Mouse (Mus musculus) forebrain, embryonic 16.5 days (tissue): ENCODE data around the gene Dync2h1. TPM values are rescaled to one million over a fixed set of nuclear protein-coding genes. Genes with fewer than 3 reads are reported as not detected.

Source experiments
- ATAC-seq: fragments of 200-750 bp; cut with Nextera tagmentation; 2 replicates; pipeline ENCODE4 v1.8.0; 2017; ENCODE audit warnings: mild to moderate bottlenecking, moderate library complexity
- H3K27ac ChIP-seq: fragments of 300-500 bp; sonication (generic); 2 replicates; pipeline ENCODE4 v1.5.1; 2014; ENCODE audit warnings: low read length, control low read depth
- H3K27me3 ChIP-seq: fragments of 300-500 bp; sonication (generic); replicated peaks from 2 replicates; pipeline ENCODE4 v1.6.1; 2014; ENCODE audit warnings: low read length; ENCODE audit not compliant: control insufficient read depth, insufficient read depth
- H3K36me3 ChIP-seq: fragments of 300-500 bp; sonication (generic); 2 replicates; pipeline ENCODE4 v1.6.1; 2014; ENCODE audit not compliant: control insufficient read depth, insufficient read depth
- H3K4me1 ChIP-seq: fragments of 300-500 bp; sonication (generic); replicated peaks from 2 replicates; pipeline ENCODE4 v1.6.1; 2014; ENCODE audit warnings: low read length; ENCODE audit not compliant: control insufficient read depth, insufficient read depth
- H3K4me2 ChIP-seq: fragments of 300-500 bp; sonication (generic); 2 replicates; pipeline ENCODE4 v1.6.1; 2014; ENCODE audit warnings: mild to moderate bottlenecking, low read length, control low read depth
- H3K4me3 ChIP-seq: fragments of 300-500 bp; sonication (generic); replicated peaks from 2 replicates; pipeline ENCODE4 v1.5.1; 2014; ENCODE audit warnings: mild to moderate bottlenecking, low read length, control low read depth
- H3K9ac ChIP-seq: fragments of 300-500 bp; sonication (generic); replicated peaks from 2 replicates; pipeline ENCODE4 v1.6.1; 2014; ENCODE audit warnings: low read depth, low read length, control low read depth
- H3K9me3 ChIP-seq: fragments of 300-500 bp; sonication (generic); 2 replicates; pipeline ENCODE4 v1.6.1; 2016; ENCODE audit warnings: low read length; ENCODE audit not compliant: control insufficient read depth
- WGBS: fragments of 180-500 bp; shearing (Covaris S2); extraction: QIAGEN DNeasy Blood & Tissue Kit; methylation state at CpG from one replicate; pipeline ENCODE4 v1.1.7; 2014; 5-methylcytosine and 5-hydroxymethylcytosine counted together
- polyA plus RNA-seq: library from polyadenylated mRNA; unstranded; fragments of >200 nt; fragmentation: Nextera tagmentation; extraction: Ambion mirVana; gene quantifications from 2 replicates; pipeline ENCODE4 v1.2.1, GENCODE M21; 2015

Dync2h1 gene
- polyA plus RNA-seq, 1 experiment from 2014 or later = 23.3 TPM

DNA sequence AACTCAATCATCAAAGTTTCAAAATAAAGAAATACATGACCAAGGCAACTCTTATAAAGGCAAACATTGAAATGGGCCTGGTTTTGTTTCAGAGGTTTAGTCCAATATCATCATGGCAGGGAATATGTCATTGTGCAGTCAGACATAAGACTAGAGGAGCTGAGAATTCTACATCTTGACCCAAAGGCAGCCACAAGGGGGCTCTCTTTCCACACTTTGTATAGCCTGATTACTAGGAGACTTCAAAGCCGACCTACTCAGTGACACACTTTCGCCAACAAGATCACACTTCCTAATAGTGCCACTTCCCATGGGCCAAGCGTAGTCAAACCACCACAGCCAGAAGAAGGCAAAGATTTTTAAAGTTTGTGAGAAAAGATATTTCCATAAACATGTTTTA lies 133.7 kb downstream of the Dync2h1 start:
- Histone ChIP-seq H3K4me3 (no peak overlapping the region), H3K4me1 (no peaks in the 10 kb centered on the region), H3K36me3 (peaks cover 6% of the 10 kb centered on the region; the same call in 1 of the 2 replicates), H3K4me2 (no peak overlapping the region), H3K9ac (no peak overlapping the region), H3K27ac (no peak overlapping the region), H3K9me3 (no peaks in the 10 kb centered on the region), H3K27me3 (no peaks in the 10 kb centered on the region)
- no peak for ATAC-seq
- WGBS = 76% methylated on average over 3 of the region's 3 CpGs

DNA sequence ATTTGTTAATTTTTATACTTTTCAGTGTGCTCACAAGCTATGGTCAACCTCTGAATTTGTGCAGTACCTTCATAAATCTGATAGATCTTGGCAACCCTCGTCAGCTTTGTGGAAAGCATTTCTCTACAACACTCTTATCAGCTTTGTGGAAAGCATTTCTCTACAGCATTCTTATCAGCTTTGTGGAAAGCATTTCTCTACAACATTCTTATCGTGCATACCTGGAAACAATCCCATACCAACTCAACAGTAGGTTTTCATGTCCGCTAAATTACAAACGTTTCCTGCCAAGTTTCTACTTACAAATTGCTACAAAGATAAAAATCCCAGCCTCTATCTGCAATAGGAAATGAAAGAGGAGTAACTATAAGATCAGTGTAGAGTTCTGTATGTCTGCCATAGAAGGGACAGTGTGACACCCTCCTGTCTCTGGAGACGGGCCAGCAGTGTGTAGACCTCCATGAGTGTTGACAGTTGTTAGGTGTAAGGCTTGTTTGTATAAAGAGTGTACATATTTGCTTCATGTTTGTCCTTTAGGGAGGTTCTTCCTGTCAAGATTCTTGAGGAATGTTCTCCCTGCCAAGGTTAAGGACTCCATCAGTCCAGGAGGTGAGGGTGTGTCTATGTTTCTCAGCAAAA lies 141.5 kb downstream of the Dync2h1 start:
- ATAC-seq = no peak
- Histone ChIP-seq H3K9me3 (peaks cover 6% of the 10 kb centered on the region; the same call in 1 of the 2 replicates), H3K27me3 (no peaks in the 10 kb centered on the region), H3K4me2 (no peak overlapping the region), H3K27ac (no peak overlapping the region), H3K36me3 (peaks cover 12% of the 10 kb centered on the region), H3K9ac (no peak overlapping the region), H3K4me3 (no peak overlapping the region), H3K4me1 (no peaks in the 10 kb centered on the region)
- WGBS = 93% methylated on average over 5 of the region's 5 CpGs

DNA sequence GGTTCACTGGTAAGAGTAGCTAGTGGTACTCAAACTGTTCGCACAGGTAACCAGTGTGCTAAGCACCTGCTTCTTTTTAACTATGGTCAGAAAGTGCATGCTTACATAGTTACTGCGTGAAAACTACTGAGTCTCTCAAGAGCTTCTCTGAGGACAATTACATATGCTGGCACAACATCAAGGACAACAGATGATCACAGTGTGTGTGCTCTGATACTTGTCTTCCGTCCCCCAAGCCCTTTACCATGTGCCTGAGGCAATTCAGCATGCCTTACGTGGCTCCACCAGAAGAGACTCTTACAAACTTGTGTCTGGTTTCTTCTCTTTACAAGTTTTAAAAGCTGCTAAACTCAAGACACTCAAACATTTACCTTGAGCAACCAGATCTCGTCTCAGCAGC lies 143.0 kb downstream of the Dync2h1 start:
- Histone ChIP-seq H3K4me3 (no peak overlapping the region), H3K4me2 (no peak overlapping the region), H3K9me3 (peaks cover 6% of the 10 kb centered on the region; the same call in 1 of the 2 replicates), H3K4me1 (no peaks in the 10 kb centered on the region), H3K27ac (no peak overlapping the region), H3K36me3 (peaks cover 12% of the 10 kb centered on the region), H3K27me3 (no peaks in the 10 kb centered on the region), H3K9ac (no peak overlapping the region)
- WGBS = 81% methylated on average over 5 of the region's 5 CpGs
- no peak for ATAC-seq

DNA sequence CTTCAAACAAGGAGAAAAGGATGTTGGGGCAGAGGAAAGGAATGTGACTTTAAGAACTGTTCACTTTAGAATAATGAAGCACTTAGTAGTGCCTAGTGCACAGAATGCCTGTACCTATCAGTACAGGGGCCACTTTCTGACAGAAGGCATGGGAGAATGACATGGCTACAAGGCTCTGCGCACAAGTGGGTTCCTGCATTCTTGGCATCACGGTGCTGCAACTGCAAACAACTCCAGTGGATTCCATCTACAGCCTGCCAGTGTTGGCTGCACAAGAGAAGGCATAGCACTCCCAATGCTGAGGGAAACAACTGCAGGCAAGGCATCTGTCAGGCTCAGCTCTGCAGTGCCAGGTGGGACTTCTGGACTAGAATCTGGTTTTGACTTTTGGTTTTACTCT lies 151.7 kb downstream of the Dync2h1 start:
- Histone ChIP-seq H3K4me3 (no peak overlapping the region), H3K9ac (no peak overlapping the region), H3K4me1 (no peaks in the 10 kb centered on the region), H3K4me2 (no peak overlapping the region), H3K27me3 (no peaks in the 10 kb centered on the region), H3K27ac (no peak overlapping the region), H3K9me3 (no peaks in the 10 kb centered on the region), H3K36me3 (peaks cover 7% of the 10 kb centered on the region)
- no peak for ATAC-seq
- WGBS = 94% methylated on average over 2 of the region's 2 CpGs

DNA sequence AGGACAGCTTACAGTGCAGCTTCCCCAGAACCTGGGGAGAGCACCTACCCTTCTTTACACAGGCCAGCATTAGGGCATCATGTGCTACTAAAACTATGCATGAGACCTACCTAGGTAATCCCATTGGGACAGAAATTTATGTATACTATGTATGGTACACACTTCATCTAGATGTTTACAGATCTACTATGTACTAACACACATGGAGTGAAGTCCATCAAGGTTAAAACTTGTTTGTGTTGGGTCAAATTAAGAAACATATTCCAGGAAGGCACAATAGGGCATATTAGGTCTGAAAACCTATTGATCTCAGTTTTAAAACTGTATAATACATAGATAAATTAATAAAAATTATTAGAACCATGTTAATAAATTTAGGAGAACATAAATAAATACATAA lies 168.6 kb downstream of the Dync2h1 start:
- H3K27me3 ChIP-seq = no peaks in the 10 kb centered on the region
- H3K4me1 ChIP-seq = no peaks in the 10 kb centered on the region
- no peak overlapping the region for H3K4me2 ChIP-seq
- H3K9ac ChIP-seq = no peak overlapping the region
- H3K9me3 ChIP-seq = no peaks in the 10 kb centered on the region
- no peak for ATAC-seq
- no peak overlapping the region for H3K4me3 ChIP-seq
- H3K36me3 ChIP-seq = peaks cover 2% of the 10 kb centered on the region; the same call in 1 of the 2 replicates
- H3K27ac ChIP-seq = no peak overlapping the region

DNA sequence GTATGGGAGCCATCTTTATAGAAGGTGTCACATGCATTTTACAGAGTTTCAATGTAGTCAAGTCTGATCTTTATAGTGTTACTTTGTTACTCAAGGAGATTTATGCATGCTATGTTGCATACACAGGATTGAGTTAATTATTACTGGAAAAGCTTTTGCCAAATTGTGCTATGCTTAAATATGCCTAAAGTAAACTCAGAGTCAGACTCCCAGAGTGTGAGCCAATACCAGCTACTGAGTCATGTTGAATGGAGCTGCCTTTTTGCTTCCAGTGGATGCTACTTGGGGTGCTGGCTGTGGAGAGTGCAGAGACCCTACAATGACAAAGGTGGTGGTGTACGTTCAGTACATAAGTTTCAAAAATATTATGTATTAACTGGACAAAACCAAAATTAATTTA lies 169.5 kb downstream of the Dync2h1 start:
- peaks cover 2% of the 10 kb centered on the region; the same call in 1 of the 2 replicates for H3K36me3 ChIP-seq
- no peak overlapping the region for H3K4me2 ChIP-seq
- ATAC-seq = no peak
- no peak overlapping the region for H3K9ac ChIP-seq
- no peaks in the 10 kb centered on the region for H3K27me3 ChIP-seq
- no peaks in the 10 kb centered on the region for H3K9me3 ChIP-seq
- H3K27ac ChIP-seq = no peak overlapping the region
- H3K4me1 ChIP-seq = no peaks in the 10 kb centered on the region
- WGBS = 98% methylated on average over 1 of the region's 1 CpGs
- no peak overlapping the region for H3K4me3 ChIP-seq

DNA sequence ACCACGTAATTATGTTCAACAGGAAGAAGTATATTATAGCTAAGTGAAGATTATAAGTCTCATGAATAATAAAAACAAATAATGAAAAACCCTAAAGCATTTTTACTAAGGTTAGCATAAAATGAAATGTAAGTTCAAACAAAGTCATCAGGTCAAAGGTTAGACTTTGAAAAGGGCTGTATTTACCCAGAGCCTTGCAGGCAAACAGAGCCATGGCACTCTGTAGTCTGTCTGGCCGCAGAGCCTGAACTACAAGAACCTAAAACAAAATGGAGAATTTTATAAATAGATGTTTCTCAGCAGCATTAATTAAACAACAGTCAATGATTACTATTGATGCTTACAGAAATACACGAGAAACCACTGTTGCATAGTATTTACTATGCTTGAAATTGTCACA lies 174.5 kb downstream of the Dync2h1 start:
- Histone ChIP-seq H3K4me1 (no peaks in the 10 kb centered on the region), H3K4me2 (no peak overlapping the region), H3K27me3 (no peaks in the 10 kb centered on the region), H3K4me3 (no peak overlapping the region), H3K36me3 (peaks cover 4% of the 10 kb centered on the region; the same call in 1 of the 2 replicates), H3K9me3 (no peaks in the 10 kb centered on the region), H3K9ac (no peak overlapping the region), H3K27ac (no peak overlapping the region)
- ATAC-seq = no peak
- WGBS = 87% methylated on average over 3 of the region's 3 CpGs

DNA sequence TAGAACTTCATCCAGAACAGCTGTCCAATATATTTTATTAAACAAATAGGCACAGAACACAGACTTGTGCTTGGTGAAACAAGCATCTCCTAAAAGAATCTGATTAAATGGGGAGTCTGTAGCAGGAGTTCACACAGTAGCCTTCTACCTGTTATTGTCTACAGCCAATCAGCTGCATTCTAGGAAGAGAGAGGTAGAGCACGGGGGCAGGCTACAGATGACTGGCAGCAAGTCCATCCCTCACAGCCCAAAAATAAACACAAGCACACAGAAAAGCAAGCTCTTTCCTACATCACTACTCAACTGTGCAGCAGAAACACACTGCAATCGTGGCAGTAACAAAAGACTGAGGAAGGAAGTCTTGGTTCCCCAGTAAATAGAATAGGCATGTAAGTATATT lies 189.4 kb downstream of the Dync2h1 start:
- Histone ChIP-seq H3K9me3 (no peaks in the 10 kb centered on the region), H3K27me3 (no peaks in the 10 kb centered on the region), H3K27ac (no peak overlapping the region), H3K36me3 (peaks cover 6% of the 10 kb centered on the region), H3K4me2 (no peak overlapping the region), H3K4me1 (no peaks in the 10 kb centered on the region), H3K9ac (no peak overlapping the region), H3K4me3 (no peak overlapping the region)
- ATAC-seq = no peak
- WGBS = 61% methylated on average over 2 of the region's 2 CpGs

DNA sequence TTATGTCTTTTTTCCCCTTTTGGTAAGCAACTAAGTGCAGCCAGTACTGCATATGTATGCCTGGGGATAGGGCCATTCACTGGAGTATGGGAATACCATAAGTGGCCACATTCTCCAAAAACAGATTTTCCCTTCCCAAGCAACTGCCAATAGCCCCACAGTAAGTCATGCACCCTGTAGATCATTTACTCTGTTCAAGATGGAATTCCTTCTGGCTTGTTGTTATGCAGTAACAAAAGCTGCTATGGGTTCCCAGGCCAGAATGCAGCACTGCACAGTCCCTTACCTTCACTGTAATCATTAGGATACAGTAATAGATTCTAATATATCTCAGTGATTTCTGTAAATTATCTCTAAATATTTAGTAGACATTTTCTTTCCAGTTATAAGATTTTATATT lies 190.0 kb downstream of the Dync2h1 start:
- Histone ChIP-seq H3K9ac (no peak overlapping the region), H3K4me2 (no peak overlapping the region), H3K4me3 (no peak overlapping the region), H3K27ac (no peak overlapping the region), H3K9me3 (no peaks in the 10 kb centered on the region), H3K27me3 (no peaks in the 10 kb centered on the region), H3K36me3 (peaks cover 6% of the 10 kb centered on the region), H3K4me1 (no peaks in the 10 kb centered on the region)
- no peak for ATAC-seq
